In the genomic region with DNA sequence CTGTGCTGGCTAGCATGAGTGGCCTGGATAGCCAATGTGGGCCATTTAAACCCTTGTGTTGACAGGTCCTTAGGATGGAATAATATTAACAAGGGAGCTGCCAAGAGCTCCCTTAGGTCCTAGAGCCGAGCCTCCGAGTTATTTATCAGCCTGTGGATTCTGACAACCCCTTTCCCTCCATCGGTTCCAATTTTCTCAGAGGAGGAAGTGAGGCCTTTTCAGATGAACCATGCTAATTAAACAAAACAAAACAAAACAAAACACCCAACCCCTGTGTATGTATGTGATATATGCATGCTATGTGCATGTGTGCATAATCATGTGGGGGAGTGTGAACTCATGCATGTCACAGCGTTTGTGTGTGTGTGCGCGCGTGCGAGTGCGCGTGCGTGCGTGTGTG, we compare ENCODE assay signal across 14 mouse cellular contexts. TPM values are rescaled to one million over a fixed set of nuclear protein-coding genes. Genes with fewer than 3 reads are reported as not detected.
A peak's percentile ranks its signal among the peaks of the same experiment; 100 is the strongest.
DNase-seq lines count a peak whose midpoint lies in the region; ATAC-seq and TF ChIP-seq lines count a peak whose summit lies in the region.
"Had no signal": no experiment of that assay in that cellular context is flagged by ENCODE, and none has a peak within 500 bp of the region (broad histone marks: within the 10 kb centered on the region; RNA-seq: fewer than 3 reads in every experiment).

No protein-coding gene starts in this region.

- WGBS in kidney, embryonic 14.5 days = 78% methylated on average over 12 of the region's 12 CpGs
- WGBS in embryonic facial prominence, embryonic 13.5 days = 86% methylated on average over 12 of the region's 12 CpGs
- 92% methylated on average over 12 of the region's 12 CpGs for WGBS in midbrain, embryonic 13.5 days

- H3K36me3 ChIP-seq in kidney, embryonic 14.5 days (ENCODE audit: control insufficient read depth, insufficient read depth, low read length) = no peaks in the 10 kb centered on the region
- no peaks in the 10 kb centered on the region for H3K36me3 ChIP-seq in embryonic facial prominence, embryonic 13.5 days
- H3K36me3 ChIP-seq in myocyte (ENCODE audit: control insufficient read depth, insufficient read depth) = peaks cover 24% of the 10 kb centered on the region
- H3K36me3 ChIP-seq in midbrain, embryonic 13.5 days = no peaks in the 10 kb centered on the region
- H3K36me3 ChIP-seq: embryonic facial prominence, embryonic 15.5 days; forebrain, embryonic 15.5 days; lung, embryonic 15.5 days had no signal

- no peaks in the 10 kb centered on the region; the same call in 1 of the 2 replicates for H3K27me3 ChIP-seq in kidney, embryonic 14.5 days (ENCODE audit: control insufficient read depth, insufficient read depth, low read length)
- no peaks in the 10 kb centered on the region for H3K27me3 ChIP-seq in embryonic facial prominence, embryonic 13.5 days
- H3K27me3 ChIP-seq in myocyte (ENCODE audit: control insufficient read depth, insufficient read depth, insufficient read length) = no peaks in the 10 kb centered on the region
- no peaks in the 10 kb centered on the region for H3K27me3 ChIP-seq in midbrain, embryonic 13.5 days
- H3K27me3 ChIP-seq: embryonic facial prominence, embryonic 15.5 days; forebrain, embryonic 15.5 days; lung, embryonic 15.5 days had no signal

- H3ac ChIP-seq in myocyte (ENCODE audit: control insufficient read depth, insufficient read length) = no peak overlapping the region

- no peak overlapping the region for H3K27ac ChIP-seq in kidney, embryonic 14.5 days (ENCODE audit: low read depth, low read length)
- peak overlapping the region; percentile 5; the same call in 1 of the 2 replicates for H3K27ac ChIP-seq in embryonic facial prominence, embryonic 13.5 days
- no peak overlapping the region for H3K27ac ChIP-seq in midbrain, embryonic 13.5 days
- H3K27ac ChIP-seq: embryonic facial prominence, embryonic 15.5 days; lung, embryonic 15.5 days had no signal

- no peak overlapping the region for H3K4me2 ChIP-seq in kidney, embryonic 14.5 days (replicated peaks; ENCODE audit: low read depth, low read length)
- H3K4me2 ChIP-seq in embryonic facial prominence, embryonic 13.5 days = no peak overlapping the region
- peak overlapping the region; percentile 85 for H3K4me2 ChIP-seq in myocyte (ENCODE audit: low read depth)
- H3K4me2 ChIP-seq in midbrain, embryonic 13.5 days (replicated peaks) = no peak overlapping the region
- H3K4me2 ChIP-seq: embryonic facial prominence, embryonic 15.5 days; forebrain, embryonic 15.5 days; lung, embryonic 15.5 days had no signal

- no peak overlapping the region for H3K4me3 ChIP-seq in kidney, embryonic 14.5 days (ENCODE audit: low read length)
- no peak overlapping the region for H3K4me3 ChIP-seq in embryonic facial prominence, embryonic 13.5 days
- H3K4me3 ChIP-seq in myocyte = peak overlapping the region; percentile 94
- H3K4me3 ChIP-seq in midbrain, embryonic 13.5 days (replicated peaks) = no peak overlapping the region
- H3K4me3 ChIP-seq: embryonic facial prominence, embryonic 15.5 days; forebrain, embryonic 15.5 days; lung, embryonic 15.5 days had no signal

- peaks cover 80% of the 10 kb centered on the region for H3K79me2 ChIP-seq in myocyte (ENCODE audit: control insufficient read depth, insufficient read depth)

- no peak overlapping the region for H3K9ac ChIP-seq in kidney, embryonic 14.5 days (ENCODE audit: low read depth, low read length)
- H3K9ac ChIP-seq in embryonic facial prominence, embryonic 13.5 days = no peak overlapping the region
- H3K9ac ChIP-seq in midbrain, embryonic 13.5 days (replicated peaks) = no peak overlapping the region
- H3K9ac ChIP-seq: embryonic facial prominence, embryonic 15.5 days; forebrain, embryonic 15.5 days; lung, embryonic 15.5 days had no signal

- peak; percentile 30 for DNase-seq in CD4-positive, CD25-positive, alpha-beta regulatory T cell, adult 2 months (ENCODE audit: low read depth, low spot score)
- no peak for DNase-seq in kidney, adult 9 months
- no peak for DNase-seq in thymus, postnatal 25 days
- DNase-seq: cerebellum, postnatal 36 days; spleen, adult 18-20 months had no signal

- no peaks in the 10 kb centered on the region for H3K9me3 ChIP-seq in kidney, embryonic 14.5 days (ENCODE audit: control insufficient read depth, low read length)
- H3K9me3 ChIP-seq in embryonic facial prominence, embryonic 13.5 days = no peaks in the 10 kb centered on the region
- no peaks in the 10 kb centered on the region for H3K9me3 ChIP-seq in midbrain, embryonic 13.5 days
- H3K9me3 ChIP-seq: embryonic facial prominence, embryonic 15.5 days; forebrain, embryonic 15.5 days; lung, embryonic 15.5 days had no signal

- H3K4me1 ChIP-seq in kidney, embryonic 14.5 days (ENCODE audit: control insufficient read depth, insufficient read depth, low read length) = 0 out of 2 replicates have a peak, but pooled peaks cover 7% of the 10 kb centered on the region
- H3K4me1 ChIP-seq in embryonic facial prominence, embryonic 13.5 days = peaks cover 38% of the 10 kb centered on the region
- H3K4me1 ChIP-seq in midbrain, embryonic 13.5 days (replicated peaks) = peaks cover 9% of the 10 kb centered on the region

- ATAC-seq in CD4-positive, CD25-positive, alpha-beta regulatory T cell, adult 4 months = no peak
- ATAC-seq in kidney, embryonic 14.5 days (ENCODE audit: low FRiP score, low TSS enrichment) = 0 out of 2 replicates have a peak, but pooled peaks have one; percentile 16
- ATAC-seq in embryonic facial prominence, embryonic 13.5 days (ENCODE audit: insufficient number of reproducible peaks, insufficient read depth, low FRiP score, low TSS enrichment, low read depth) = no peak
- no peak for ATAC-seq in midbrain, embryonic 13.5 days
- ATAC-seq: forebrain, embryonic 15.5 days; intestine, embryonic 16.5 days had no signal

- peak; percentile 35 for TF ChIP-seq POLR2A in myocyte (IDR thresholded peaks at IDR 0.05; ENCODE audit: insufficient read length, low read depth)

TF ChIP-seq in myocyte, 11 proteins besides CTCF, POLR2A, EP300 and RAD21:
- TF ChIP-seq POLR2AphosphoS2 (IDR thresholded peaks at IDR 0.05; ENCODE audit: insufficient read length, low read depth) (peak; percentile 11), MYOD1 (IDR thresholded peaks at IDR 0.05; ENCODE audit: control insufficient read depth in 1 of 3, insufficient read length in 2 of 3, low read depth in 2 of 3) (no peak)
TF ChIP-seq in myocyte: peak in this region for 1.

RNA-seq across cellular contexts. Expression of a gene that starts 3.3 kb away (rescaled TPM):
- polyA plus RNA-seq in CD4-positive, CD25-positive, alpha-beta regulatory T cell, adult 4 months (2017; shearing (Covaris generic)) = 10 to 100 TPM; 40.2 to 41.6 TPM
- 0.90 and 1.3 TPM in 2 replicates for polyA plus RNA-seq in kidney, embryonic 14.5 days (2014; fragmentation: Nextera tagmentation; extraction: Ambion mirVana)
- 19.3 and 25.8 TPM in 2 replicates for polyA plus RNA-seq in embryonic facial prominence, embryonic 13.5 days (2015; fragmentation: Nextera tagmentation; extraction: Ambion mirVana)
- polyA plus RNA-seq in myocyte (2012; fragmentation: generic; extraction: Trizol) = 38.8 TPM
- polyA plus RNA-seq in midbrain, embryonic 13.5 days (2015; fragmentation: Nextera tagmentation; extraction: Ambion mirVana) = 0.52 and 1.1 TPM in 2 replicates
